Mouse (Mus musculus) E14TG2a.4 (cell line): Measurements from ENCODE around the gene Itgae.

ENCODE experiments used
- CTCF ChIP-seq: conservative IDR thresholded peaks from 2 replicates; pipeline ENCODE4 v1.5.1; 2014; ENCODE audit warnings: low read length
- NANOG ChIP-seq: IDR thresholded peaks from 2 replicates; pipeline ENCODE4 v1.6.1; 2014; ENCODE audit warnings: borderline replicate concordance, low read length, mixed read lengths
- POU5F1 ChIP-seq: IDR thresholded peaks from 2 replicates; pipeline ENCODE4 v1.6.1; 2014; ENCODE audit warnings: low read length, borderline replicate concordance

DNA sequence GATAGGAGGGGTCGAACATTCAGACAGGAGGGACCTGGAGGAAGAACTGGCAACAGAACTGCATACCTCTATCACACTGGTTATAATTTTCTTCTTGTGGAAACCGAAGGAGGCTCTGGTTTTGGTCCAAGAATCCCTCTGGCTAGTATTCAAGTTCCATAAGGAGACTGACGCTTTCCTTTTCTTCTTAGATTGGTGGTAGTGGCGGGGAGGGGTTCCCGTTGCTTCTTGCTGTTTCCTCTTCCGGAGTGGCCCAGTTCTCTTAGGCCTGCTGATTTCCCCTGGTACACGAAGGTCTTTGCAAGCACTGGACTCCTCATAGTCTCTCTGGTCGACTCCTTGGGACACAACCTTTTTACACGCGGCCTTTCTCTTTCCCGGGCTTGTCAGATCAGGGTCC lies 46.7 kb downstream of the Itgae start:
- no peak for TF ChIP-seq CTCF
- TF ChIP-seq NANOG = no peak
- no peak for TF ChIP-seq POU5F1
